9 mouse cellular contexts compared by ENCODE assay signal in the genomic region with DNA sequence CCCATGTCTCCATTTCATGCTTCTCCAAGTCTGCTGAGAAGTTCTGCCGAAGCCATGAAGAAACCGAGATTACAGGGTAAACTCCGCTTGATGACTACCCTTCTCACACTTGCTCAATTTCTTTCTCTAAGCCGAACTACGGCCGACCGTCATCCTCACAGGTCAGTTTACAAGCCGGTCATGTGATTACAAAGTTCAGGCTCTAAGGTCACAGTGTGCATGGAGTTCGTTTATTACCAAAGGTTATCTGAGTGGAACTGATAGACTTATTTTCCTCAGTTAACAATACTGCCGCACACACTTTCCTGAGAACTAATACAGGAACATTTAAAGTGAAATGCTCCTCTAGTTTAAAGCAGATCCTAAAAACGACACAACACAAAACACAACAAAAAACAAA.
DNase-seq lines count a peak whose midpoint lies in the region; ATAC-seq and TF ChIP-seq lines count a peak whose summit lies in the region.
"Had no signal": no experiment of that assay in that cellular context is flagged by ENCODE, and none has a peak within 500 bp of the region (broad histone marks: within the 10 kb centered on the region; RNA-seq: fewer than 3 reads in every experiment).

No protein-coding gene starts in this region.

- H3K9ac ChIP-seq in hindbrain, embryonic 11.5 days (ENCODE audit: low read depth, low read length): no peak overlapping the region
- no peak overlapping the region for H3K9ac ChIP-seq in hindbrain, embryonic 14.5 days
- no peak overlapping the region for H3K9ac ChIP-seq in kidney, embryonic 14.5 days (ENCODE audit: low read depth, low read length)
- H3K9ac ChIP-seq: forebrain, embryonic 15.5 days had no signal

- H3K27me3 ChIP-seq in hindbrain, embryonic 11.5 days (ENCODE audit: control insufficient read depth, insufficient read depth, low read length): no peaks in the 10 kb centered on the region
- no peaks in the 10 kb centered on the region for H3K27me3 ChIP-seq in hindbrain, embryonic 14.5 days (ENCODE audit: control insufficient read depth, insufficient read depth, low read length)
- H3K27me3 ChIP-seq in kidney, embryonic 14.5 days (ENCODE audit: control insufficient read depth, insufficient read depth, low read length): no peaks in the 10 kb centered on the region
- H3K27me3 ChIP-seq in cerebellum, adult 2 months (ENCODE audit: control insufficient read depth, insufficient read depth, low read length): no peaks in the 10 kb centered on the region
- H3K27me3 ChIP-seq: forebrain, embryonic 15.5 days; megakaryocyte, embryonic 14.5 days had no signal

- ATAC-seq in hindbrain, embryonic 11.5 days (ENCODE audit: low FRiP score): no peak
- no peak for ATAC-seq in hindbrain, embryonic 14.5 days (ENCODE audit: low FRiP score)
- ATAC-seq in kidney, embryonic 14.5 days (ENCODE audit: low FRiP score, low TSS enrichment): no peak
- no peak for ATAC-seq in granulocyte monocyte progenitor cell, adult 5-6 weeks (replicated peaks; ENCODE audit: poor library complexity, severe bottlenecking)
- ATAC-seq: forebrain, embryonic 15.5 days had no signal

- H3K4me3 ChIP-seq in hindbrain, embryonic 11.5 days (ENCODE audit: low read depth, low read length): no peak overlapping the region
- no peak overlapping the region for H3K4me3 ChIP-seq in hindbrain, embryonic 14.5 days (replicated peaks; ENCODE audit: low read length)
- no peak overlapping the region for H3K4me3 ChIP-seq in kidney, embryonic 14.5 days (ENCODE audit: low read length)
- no peak overlapping the region for H3K4me3 ChIP-seq in cerebellum, adult 2 months (replicated peaks; ENCODE audit: insufficient read depth, low read depth, low read length)
- H3K4me3 ChIP-seq: forebrain, embryonic 15.5 days; megakaryocyte, embryonic 14.5 days had no signal

- TF ChIP-seq CTCF in cerebellum, adult 2 months (IDR thresholded peaks at IDR 0.05; ENCODE audit: borderline replicate concordance, insufficient read depth, low read depth, low read length): no peak

- H3K27ac ChIP-seq in hindbrain, embryonic 11.5 days (ENCODE audit: low read depth, low read length): no peak overlapping the region
- no peak overlapping the region for H3K27ac ChIP-seq in hindbrain, embryonic 14.5 days
- no peak overlapping the region for H3K27ac ChIP-seq in kidney, embryonic 14.5 days (ENCODE audit: low read depth, low read length)
- H3K27ac ChIP-seq in cerebellum, adult 2 months (ENCODE audit: insufficient read depth, low read length): no peak overlapping the region
- H3K27ac ChIP-seq: forebrain, embryonic 15.5 days had no signal

- 11% methylated on average over 11 of the region's 11 CpGs for WGBS in hindbrain, embryonic 11.5 days
- 15% methylated on average over 11 of the region's 11 CpGs for WGBS in hindbrain, embryonic 14.5 days
- WGBS in kidney, embryonic 14.5 days: 15% methylated on average over 11 of the region's 11 CpGs
- 69% methylated on average over 11 of the region's 11 CpGs for WGBS in cerebellum, adult 2 months

- H3K9me3 ChIP-seq in hindbrain, embryonic 11.5 days (ENCODE audit: control insufficient read depth, low read length): no peaks in the 10 kb centered on the region
- no peaks in the 10 kb centered on the region for H3K9me3 ChIP-seq in hindbrain, embryonic 14.5 days (ENCODE audit: control insufficient read depth, low read length)
- H3K9me3 ChIP-seq in kidney, embryonic 14.5 days (ENCODE audit: control insufficient read depth, low read length): no peaks in the 10 kb centered on the region
- H3K9me3 ChIP-seq: forebrain, embryonic 15.5 days; megakaryocyte, embryonic 14.5 days had no signal

- H3K4me2 ChIP-seq in hindbrain, embryonic 11.5 days (replicated peaks; ENCODE audit: low read depth, low read length): no peak overlapping the region
- H3K4me2 ChIP-seq in hindbrain, embryonic 14.5 days (replicated peaks): no peak overlapping the region
- peak overlapping the region; percentile 12; the same call in 1 of the 2 replicates for H3K4me2 ChIP-seq in kidney, embryonic 14.5 days (replicated peaks; ENCODE audit: low read depth, low read length)
- H3K4me2 ChIP-seq: forebrain, embryonic 15.5 days had no signal

- peak; percentile 25 for DNase-seq in hindbrain, embryonic 11.5 days (ENCODE audit: low spot score)
- DNase-seq in hindbrain, embryonic 14.5 days (ENCODE audit: low spot score): no peak
- DNase-seq in embryo, embryonic 10.5 days (ENCODE audit: low spot score): peak; percentile 82
- peak; percentile 28 for DNase-seq in retina, embryonic 14.5 days (ENCODE audit: low spot score)
- DNase-seq in cerebellum, adult 2 months: no peak

- TF ChIP-seq POLR2A in cerebellum, adult 2 months (IDR thresholded peaks at IDR 0.05; ENCODE audit: borderline replicate concordance, insufficient read depth, low read length): no peak

- peaks cover 2% of the 10 kb centered on the region; the same call in 1 of the 2 replicates for H3K4me1 ChIP-seq in hindbrain, embryonic 11.5 days (replicated peaks; ENCODE audit: control insufficient read depth, insufficient read depth, low read length)
- H3K4me1 ChIP-seq in hindbrain, embryonic 14.5 days (replicated peaks; ENCODE audit: control insufficient read depth, insufficient read depth, low read length): peaks cover 15% of the 10 kb centered on the region
- peaks cover 8% of the 10 kb centered on the region; the same call in 1 of the 2 replicates for H3K4me1 ChIP-seq in kidney, embryonic 14.5 days (ENCODE audit: control insufficient read depth, insufficient read depth, low read length)
- no peaks in the 10 kb centered on the region for H3K4me1 ChIP-seq in cerebellum, adult 2 months (ENCODE audit: control insufficient read depth, insufficient read depth, low read length)
- H3K4me1 ChIP-seq: megakaryocyte, embryonic 14.5 days had no signal

- H3K36me3 ChIP-seq in hindbrain, embryonic 11.5 days (ENCODE audit: control insufficient read depth, insufficient read depth, low read length): no peaks in the 10 kb centered on the region
- H3K36me3 ChIP-seq in hindbrain, embryonic 14.5 days (replicated peaks; ENCODE audit: control insufficient read depth, insufficient read depth): no peaks in the 10 kb centered on the region
- H3K36me3 ChIP-seq in kidney, embryonic 14.5 days (ENCODE audit: control insufficient read depth, insufficient read depth, low read length): no peaks in the 10 kb centered on the region
- H3K36me3 ChIP-seq: forebrain, embryonic 15.5 days had no signal

Comparison
In these comparisons a context has a peak if more than half of its experiments do, and no peak if none do; other contexts are left out.
1. DNase-seq: peak in hindbrain, embryonic 11.5 days (single experiment), embryo, embryonic 10.5 days (single experiment) and retina, embryonic 14.5 days (single experiment); none in hindbrain, embryonic 14.5 days (single experiment) and cerebellum, adult 2 months (0 of 2).